Mouse (Mus musculus) stomach, embryonic 16.5 days (tissue): ENCODE results near the gene Gm17660. TPM values are rescaled to one million over a fixed set of nuclear protein-coding genes. Genes with fewer than 3 reads are reported as not detected.
A peak's percentile ranks its signal among the peaks of the same experiment; 100 is the strongest.

Experiments used
- ATAC-seq: fragments of 200-750 bp; cut with Nextera tagmentation; 2 replicates; pipeline ENCODE4 v1.8.0; 2017; ENCODE audit warnings: moderate number of reproducible peaks, moderate TSS enrichment; ENCODE audit not compliant: insufficient read depth, low FRiP score
- H3K27ac ChIP-seq: fragments of 300-500 bp; sonication (generic); 2 replicates; pipeline ENCODE4 v1.5.1; 2014; ENCODE audit warnings: low read length
- H3K27me3 ChIP-seq: fragments of 300-500 bp; sonication (generic); 2 replicates; pipeline ENCODE4 v1.6.1; 2014; ENCODE audit warnings: low read length, control low read depth, mixed read lengths; ENCODE audit not compliant: control insufficient read depth, insufficient read depth
- H3K36me3 ChIP-seq: fragments of 300-500 bp; sonication (generic); 2 replicates; pipeline ENCODE4 v1.6.1; 2014; ENCODE audit warnings: low read length; ENCODE audit not compliant: control insufficient read depth, insufficient read depth
- H3K4me1 ChIP-seq: fragments of 300-500 bp; sonication (generic); 2 replicates; pipeline ENCODE4 v1.6.1; 2014; ENCODE audit warnings: low read length, control low read depth, mixed read lengths; ENCODE audit not compliant: control insufficient read depth, insufficient read depth
- H3K4me2 ChIP-seq: fragments of 300-500 bp; sonication (generic); 2 replicates; pipeline ENCODE4 v1.6.1; 2014; ENCODE audit warnings: low read depth, low read length, mixed read lengths
- H3K4me3 ChIP-seq: fragments of 300-500 bp; sonication (generic); replicated peaks from 2 replicates; pipeline ENCODE4 v1.5.1; 2014; ENCODE audit warnings: mild to moderate bottlenecking, low read length
- H3K9ac ChIP-seq: fragments of 300-500 bp; sonication (generic); 2 replicates; pipeline ENCODE4 v1.6.1; 2014; ENCODE audit warnings: low read length
- H3K9me3 ChIP-seq: fragments of 300-500 bp; sonication (generic); replicated peaks from 2 replicates; pipeline ENCODE4 v1.6.1; 2016; ENCODE audit warnings: low read length, control low read depth; ENCODE audit not compliant: control insufficient read depth
- WGBS: fragments of 180-500 bp; shearing (Covaris S2); extraction: QIAGEN DNeasy Blood & Tissue Kit; methylation state at CpG from one replicate; pipeline ENCODE4 v1.1.7; 2014; 5-methylcytosine and 5-hydroxymethylcytosine counted together
- polyA plus RNA-seq: library from polyadenylated mRNA; unstranded; fragments of >200 nt; fragmentation: Nextera tagmentation; extraction: Ambion mirVana; gene quantifications from 2 replicates; pipeline ENCODE4 v1.2.1, GENCODE M21; 2015

The Gm17660 gene
- polyA plus RNA-seq, 1 experiment from 2014 or later = 0.57 TPM

- Histone ChIP-seq H3K27ac (peak overlapping the region; percentile 94), H3K27me3 (no peaks in the 10 kb centered on the region), H3K36me3 (peaks cover 10% of the 10 kb centered on the region; the same call in 1 of the 2 replicates), H3K4me3 (no peak overlapping the region), H3K9ac (peak overlapping the region; percentile 52), H3K4me1 (peaks cover 7% of the 10 kb centered on the region; the same call in 1 of the 2 replicates), H3K9me3 (no peaks in the 10 kb centered on the region), H3K4me2 (peak overlapping the region; percentile 30)
- peak; percentile 37; the same call in 1 of the 2 replicates for ATAC-seq
- WGBS = 37% methylated on average over 11 of the region's 11 CpGs
Measured at GRCm38 (mm10) chr5:104095416-104096077, 18.1 kb upstream of the Gm17660 start.

DNA sequence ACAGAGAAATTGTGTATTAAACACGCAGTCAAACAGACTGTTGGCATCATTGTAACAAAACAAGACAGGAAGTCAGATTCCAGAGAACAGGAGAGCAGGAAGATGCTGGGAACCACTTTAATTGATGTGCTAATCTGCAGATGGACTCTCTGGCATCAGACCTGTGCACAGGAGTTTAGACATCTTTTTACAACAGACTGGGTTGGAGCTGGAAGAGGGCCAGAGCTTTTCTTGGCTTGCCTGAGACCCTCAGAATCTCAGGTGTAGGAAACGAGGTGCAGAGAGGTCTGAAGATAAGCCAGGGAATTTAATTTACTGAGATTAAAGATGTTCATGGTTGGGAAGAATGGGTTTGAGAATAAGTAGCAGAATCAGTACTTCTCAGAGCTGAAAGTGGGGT, 12.3 kb upstream of the Gm17660 start:
- H3K4me1 ChIP-seq = no peaks in the 10 kb centered on the region
- no peak overlapping the region for H3K27ac ChIP-seq
- no peak overlapping the region for H3K4me3 ChIP-seq
- no peak for ATAC-seq
- 87% methylated on average over 2 of the region's 2 CpGs for WGBS
- no peak overlapping the region for H3K9ac ChIP-seq
- no peaks in the 10 kb centered on the region for H3K27me3 ChIP-seq
- peaks cover 19% of the 10 kb centered on the region; the same call in 1 of the 2 replicates for H3K36me3 ChIP-seq
- H3K4me2 ChIP-seq = no peak overlapping the region
- H3K9me3 ChIP-seq = no peaks in the 10 kb centered on the region

GRCm38 (mm10) chr5:104085366-104085765, 8.0 kb upstream of the Gm17660 start:
- no peak overlapping the region for H3K27ac ChIP-seq
- H3K27me3 ChIP-seq = no peaks in the 10 kb centered on the region
- H3K4me3 ChIP-seq = no peak overlapping the region
- 88% methylated on average over 9 of the region's 9 CpGs for WGBS
- H3K9ac ChIP-seq = no peak overlapping the region
- no peaks in the 10 kb centered on the region for H3K4me1 ChIP-seq
- H3K9me3 ChIP-seq = no peaks in the 10 kb centered on the region
- ATAC-seq = no peak
- H3K4me2 ChIP-seq = no peak overlapping the region
- H3K36me3 ChIP-seq = 0 out of 2 replicates have a peak, but pooled peaks cover 13% of the 10 kb centered on the region

- no peak overlapping the region for H3K4me3 ChIP-seq
- no peaks in the 10 kb centered on the region for H3K9me3 ChIP-seq
- H3K36me3 ChIP-seq = 0 out of 2 replicates have a peak, but pooled peaks cover 5% of the 10 kb centered on the region
- H3K27ac ChIP-seq = no peak overlapping the region
- H3K4me2 ChIP-seq = no peak overlapping the region
- no peaks in the 10 kb centered on the region for H3K27me3 ChIP-seq
- 87% methylated on average over 6 of the region's 6 CpGs for WGBS
- H3K4me1 ChIP-seq = 0 out of 2 replicates have a peak, but pooled peaks cover 6% of the 10 kb centered on the region
- no peak overlapping the region for H3K9ac ChIP-seq
- no peak for ATAC-seq
Measured at GRCm38 (mm10) chr5:104080736-104081135, 3.3 kb upstream of the Gm17660 start.

- H3K9me3 ChIP-seq = no peaks in the 10 kb centered on the region
Measured at GRCm38 (mm10) chr5:104076361-104076760, 1.0 kb downstream of the Gm17660 start.

DNA sequence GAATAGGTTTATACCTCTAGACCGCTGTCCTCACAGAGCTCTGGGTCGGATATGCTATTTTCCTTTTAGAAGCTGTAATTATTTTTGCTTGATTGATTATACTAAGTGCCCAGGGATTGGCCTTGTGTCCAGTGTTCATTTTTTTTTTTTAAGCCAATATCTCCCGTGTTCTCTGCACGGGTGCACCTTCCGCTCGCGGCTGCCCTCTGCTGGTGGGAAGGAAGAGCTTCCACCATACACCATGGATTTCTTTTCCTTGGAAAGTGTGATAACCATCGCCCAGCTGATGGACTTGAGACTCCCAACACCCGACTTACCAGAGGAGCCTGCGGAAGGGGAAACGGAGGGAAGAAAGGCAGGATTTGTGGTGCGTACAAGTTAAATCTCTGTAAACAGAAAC, 3.0 kb downstream of the Gm17660 start:
- 23% methylated on average over 12 of the region's 12 CpGs for WGBS
- Histone ChIP-seq H3K9me3 (no peaks in the 10 kb centered on the region), H3K36me3 (no peaks in the 10 kb centered on the region), H3K27ac (no peak overlapping the region), H3K4me1 (peaks cover 12% of the 10 kb centered on the region; the same call in 1 of the 2 replicates), H3K4me3 (no peak overlapping the region), H3K9ac (no peak overlapping the region), H3K27me3 (no peaks in the 10 kb centered on the region), H3K4me2 (peak overlapping the region; percentile 45; the same call in 1 of the 2 replicates)
- no peak for ATAC-seq

More at GRCm38 (mm10) chr5:104076361-104076760, 1.0 kb downstream of the Gm17660 start:
- Histone ChIP-seq H3K4me2 (no peak overlapping the region), H3K27me3 (no peaks in the 10 kb centered on the region), H3K4me3 (no peak overlapping the region), H3K9ac (peak overlapping the region; percentile 23; the same call in 1 of the 2 replicates), H3K4me1 (peaks cover 12% of the 10 kb centered on the region; the same call in 1 of the 2 replicates), H3K27ac (no peak overlapping the region), H3K36me3 (0 out of 2 replicates have a peak, but pooled peaks cover 3% of the 10 kb centered on the region)
- ATAC-seq = no peak
- WGBS = 29% methylated on average over 10 of the region's 10 CpGs

- H3K27me3 ChIP-seq = no peaks in the 10 kb centered on the region
- no peak overlapping the region for H3K9ac ChIP-seq
- H3K9me3 ChIP-seq = no peaks in the 10 kb centered on the region
- 92% methylated on average over 5 of the region's 5 CpGs for WGBS
- peaks cover 12% of the 10 kb centered on the region; the same call in 1 of the 2 replicates for H3K4me1 ChIP-seq
- peak; percentile 86 for ATAC-seq
- H3K27ac ChIP-seq = no peak overlapping the region
- H3K4me3 ChIP-seq = no peak overlapping the region
- H3K36me3 ChIP-seq = no peaks in the 10 kb centered on the region
- H3K4me2 ChIP-seq = no peak overlapping the region
Measured at GRCm38 (mm10) chr5:104073602-104074001, 3.8 kb downstream of the Gm17660 start.

- Histone ChIP-seq H3K4me3 (no peak overlapping the region), H3K9me3 (no peaks in the 10 kb centered on the region), H3K4me2 (peak overlapping the region; percentile 24; the same call in 1 of the 2 replicates), H3K4me1 (peaks cover 12% of the 10 kb centered on the region; the same call in 1 of the 2 replicates), H3K36me3 (no peaks in the 10 kb centered on the region), H3K9ac (no peak overlapping the region), H3K27ac (peak overlapping the region; percentile 51), H3K27me3 (no peaks in the 10 kb centered on the region)
- WGBS = 33% methylated on average over 6 of the region's 8 CpGs
- ATAC-seq = peak; percentile 91
Measured at GRCm38 (mm10) chr5:104072272-104072886, 5.0 kb downstream of the Gm17660 start.

- no peaks in the 10 kb centered on the region for H3K36me3 ChIP-seq
- WGBS = 75% methylated on average over 4 of the region's 4 CpGs
- ATAC-seq = no peak
Measured at GRCm38 (mm10) chr5:104071048-104071447, 6.4 kb downstream of the Gm17660 start.

More at GRCm38 (mm10) chr5:104071048-104071447, 6.4 kb downstream of the Gm17660 start:
- no peak overlapping the region for H3K4me3 ChIP-seq
- no peak overlapping the region for H3K4me2 ChIP-seq
- peaks cover 5% of the 10 kb centered on the region; the same call in 1 of the 2 replicates for H3K4me1 ChIP-seq
- H3K9ac ChIP-seq = no peak overlapping the region
- H3K27ac ChIP-seq = no peak overlapping the region
- H3K9me3 ChIP-seq = no peaks in the 10 kb centered on the region
- H3K27me3 ChIP-seq = no peaks in the 10 kb centered on the region
